Comparison of ENCODE assay signal across 9 mouse cellular contexts in genomic region chr6:93443766-93444557, GRCm38 (mm10).
DNase-seq lines count a peak whose midpoint lies in the region; ATAC-seq and TF ChIP-seq lines count a peak whose summit lies in the region.
"Had no signal": no experiment of that assay in that cellular context is flagged by ENCODE, and none has a peak within 500 bp of the region (broad histone marks: within the 10 kb centered on the region; RNA-seq: fewer than 3 reads in every experiment).

No protein-coding gene starts in this region.

- no peaks in the 10 kb centered on the region for H3K36me3 ChIP-seq in embryonic facial prominence, embryonic 13.5 days
- no peaks in the 10 kb centered on the region for H3K36me3 ChIP-seq in hindbrain, embryonic 14.5 days (replicated peaks; ENCODE audit: control insufficient read depth, insufficient read depth)
- no peaks in the 10 kb centered on the region for H3K36me3 ChIP-seq in lung, postnatal 0 days (ENCODE audit: insufficient read depth, low read length)

- H3K27ac ChIP-seq in embryonic facial prominence, embryonic 13.5 days: no peak overlapping the region
- peak overlapping the region; percentile 70 for H3K27ac ChIP-seq in hindbrain, embryonic 14.5 days
- H3K27ac ChIP-seq in lung, postnatal 0 days (ENCODE audit: low read length): no peak overlapping the region

- H3K4me3 ChIP-seq in embryonic facial prominence, embryonic 13.5 days: no peak overlapping the region
- H3K4me3 ChIP-seq in hindbrain, embryonic 14.5 days (replicated peaks; ENCODE audit: low read length): no peak overlapping the region
- no peak overlapping the region for H3K4me3 ChIP-seq in lung, postnatal 0 days (ENCODE audit: low read depth, low read length)
- H3K4me3 ChIP-seq: erythroblast, embryonic 14.5 days had no signal

- 0 out of 2 replicates have a peak, but pooled peaks have one; percentile 43 for ATAC-seq in embryonic facial prominence, embryonic 13.5 days (ENCODE audit: insufficient number of reproducible peaks, insufficient read depth, low FRiP score, low TSS enrichment, low read depth)
- ATAC-seq in hindbrain, embryonic 14.5 days (ENCODE audit: low FRiP score): peak; percentile 75; the same call in 1 of the 2 replicates
- no peak for ATAC-seq in lung, postnatal 0 days

- no peak for TF ChIP-seq EP300 in lung, postnatal 0 days (IDR thresholded peaks at IDR 0.05)

- H3K4me1 ChIP-seq in embryonic facial prominence, embryonic 13.5 days: peaks cover 11% of the 10 kb centered on the region
- peaks cover 11% of the 10 kb centered on the region for H3K4me1 ChIP-seq in hindbrain, embryonic 14.5 days (replicated peaks; ENCODE audit: control insufficient read depth, insufficient read depth, low read length)
- no peaks in the 10 kb centered on the region; the same call in 1 of the 2 replicates for H3K4me1 ChIP-seq in lung, postnatal 0 days (ENCODE audit: insufficient read depth, low read depth, low read length)

- WGBS in embryonic facial prominence, embryonic 13.5 days: 12% methylated on average over 11 of the region's 11 CpGs
- 19% methylated on average over 11 of the region's 11 CpGs for WGBS in hindbrain, embryonic 14.5 days
- WGBS in lung, postnatal 0 days: 50% methylated on average over 11 of the region's 11 CpGs

- DNase-seq in embryo, embryonic 10 days (ENCODE audit: low spot score): peak; percentile 43
- DNase-seq in hindbrain, embryonic 14.5 days (ENCODE audit: low spot score): peak; percentile 34
- DNase-seq in mesoderm, embryonic 11.5 days (ENCODE audit: low read depth, low spot score): peak; percentile 10
- no peak for DNase-seq in frontal cortex, postnatal 36 days (ENCODE audit: low spot score in 2 of 2)
- no peak for DNase-seq in layer of hippocampus, postnatal 10 days (ENCODE audit: low spot score in 2 of 2)
- DNase-seq in lung, postnatal 0 days (ENCODE audit: low spot score): no peak

- H3K9me3 ChIP-seq in embryonic facial prominence, embryonic 13.5 days: no peaks in the 10 kb centered on the region
- H3K9me3 ChIP-seq in hindbrain, embryonic 14.5 days (ENCODE audit: control insufficient read depth, low read length): no peaks in the 10 kb centered on the region
- no peaks in the 10 kb centered on the region for H3K9me3 ChIP-seq in lung, postnatal 0 days (ENCODE audit: low read length)

- H3K4me2 ChIP-seq in embryonic facial prominence, embryonic 13.5 days: 0 out of 2 replicates have a peak overlapping the region, but pooled peaks have one; percentile 14
- peak overlapping the region; percentile 31 for H3K4me2 ChIP-seq in hindbrain, embryonic 14.5 days (replicated peaks)
- H3K4me2 ChIP-seq in lung, postnatal 0 days (replicated peaks; ENCODE audit: low read depth, low read length): no peak overlapping the region
- H3K4me2 ChIP-seq: liver, embryonic 11.5 days had no signal

- TF ChIP-seq CTCF in lung, postnatal 0 days (IDR thresholded peaks at IDR 0.05): no peak

- H3K9ac ChIP-seq in embryonic facial prominence, embryonic 13.5 days: no peak overlapping the region
- peak overlapping the region; percentile 37; the same call in 1 of the 2 replicates for H3K9ac ChIP-seq in hindbrain, embryonic 14.5 days
- no peak overlapping the region for H3K9ac ChIP-seq in lung, postnatal 0 days (replicated peaks; ENCODE audit: low read depth)

- no peaks in the 10 kb centered on the region for H3K27me3 ChIP-seq in embryonic facial prominence, embryonic 13.5 days
- H3K27me3 ChIP-seq in hindbrain, embryonic 14.5 days (ENCODE audit: control insufficient read depth, insufficient read depth, low read length): no peaks in the 10 kb centered on the region
- no peaks in the 10 kb centered on the region for H3K27me3 ChIP-seq in lung, postnatal 0 days (replicated peaks; ENCODE audit: insufficient read depth, low read length)

Comparison
In these comparisons a context has a peak if more than half of its experiments do, and no peak if none do; other contexts are left out.
1. DNase-seq: peak in embryo, embryonic 10 days (single experiment), hindbrain, embryonic 14.5 days (single experiment) and mesoderm, embryonic 11.5 days (single experiment); none in frontal cortex, postnatal 36 days (0 of 2), layer of hippocampus, postnatal 10 days (0 of 2) and lung, postnatal 0 days (single experiment).